Mouse (Mus musculus): ENCODE measurements around the gene Foxn3.

Foxn3 gene

DNA sequence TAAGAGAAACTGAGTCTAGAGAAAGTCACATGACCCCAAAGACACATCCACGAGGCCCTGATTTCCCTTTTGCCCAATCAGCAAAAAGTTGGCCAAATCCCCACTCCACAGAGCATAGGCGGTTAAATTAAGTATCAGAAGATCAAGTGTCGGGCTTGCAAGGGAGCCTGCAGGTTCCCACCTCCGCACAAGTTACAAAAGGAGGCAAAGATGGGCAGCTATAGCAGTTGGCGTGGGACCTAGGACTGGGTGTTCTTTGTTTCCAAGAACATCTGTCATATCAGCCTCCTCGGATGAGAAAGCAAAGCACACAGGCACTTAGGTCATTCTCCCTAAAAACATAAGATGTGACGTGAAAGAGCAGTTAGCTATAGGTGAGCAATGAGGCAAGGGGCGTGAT is 308.9 kb downstream of the Foxn3 start:
- no peak for DNase-seq (ENCODE audit: low spot score)

DNA sequence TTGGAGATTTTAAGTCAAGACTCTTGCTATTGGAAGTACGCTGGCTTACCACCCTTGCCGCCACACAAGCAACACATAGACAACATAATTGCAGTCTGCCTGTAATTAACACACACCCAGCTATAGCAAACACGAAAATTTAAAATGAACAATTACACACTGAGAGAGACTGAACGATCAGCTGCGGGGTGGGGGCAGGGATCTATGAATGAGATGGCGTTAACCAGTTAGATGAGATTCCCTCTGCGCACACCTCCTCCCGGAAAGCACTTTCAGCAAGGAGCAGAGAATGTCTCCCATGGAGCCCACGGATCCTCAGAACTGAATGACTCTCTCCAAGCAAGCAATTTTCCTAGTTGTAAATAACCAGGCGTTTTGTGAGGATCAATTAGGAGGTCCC is 309.8 kb downstream of the Foxn3 start:
- no peak for DNase-seq (ENCODE audit: low spot score)

DNA sequence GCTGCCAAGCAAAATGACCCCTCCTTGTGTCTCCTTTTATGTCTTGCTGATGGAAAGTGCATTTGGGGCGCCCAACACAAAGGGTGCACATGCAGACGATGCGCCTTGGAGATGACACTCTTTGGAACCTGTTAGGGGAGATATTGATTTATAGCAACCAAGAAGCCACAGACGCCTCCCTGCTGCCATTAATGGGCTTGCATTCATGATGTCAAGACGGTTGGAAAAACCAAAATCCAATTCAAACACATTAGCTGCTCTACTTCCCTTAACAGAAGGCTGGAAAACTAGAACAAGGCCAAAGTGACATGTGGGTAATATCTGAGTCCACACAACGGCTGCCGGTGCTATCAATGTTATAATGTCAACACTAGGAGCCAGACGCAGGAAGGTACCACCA is 314.8 kb downstream of the Foxn3 start:
- DNase-seq (ENCODE audit: low spot score): no peak

DNA sequence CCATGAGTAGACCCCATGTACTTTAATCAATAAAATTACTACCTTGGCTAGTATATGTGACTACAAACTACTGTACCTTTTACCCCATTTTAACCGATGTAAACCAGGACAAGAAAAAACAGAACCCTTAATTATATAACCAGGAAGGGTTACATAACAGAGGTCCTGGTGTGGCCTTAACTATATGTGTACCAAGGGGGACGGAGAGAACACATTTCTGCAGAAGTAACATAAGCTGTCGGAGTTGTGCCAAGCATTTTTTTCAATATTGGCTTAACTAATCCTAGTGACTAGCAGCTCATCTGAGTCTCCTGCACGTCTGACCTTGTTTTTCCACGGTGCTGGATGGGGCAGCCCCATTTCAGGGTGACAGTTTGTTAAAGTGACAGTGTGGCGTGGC is 315.4 kb downstream of the Foxn3 start:
- no peak for DNase-seq (ENCODE audit: low spot score)

DNA sequence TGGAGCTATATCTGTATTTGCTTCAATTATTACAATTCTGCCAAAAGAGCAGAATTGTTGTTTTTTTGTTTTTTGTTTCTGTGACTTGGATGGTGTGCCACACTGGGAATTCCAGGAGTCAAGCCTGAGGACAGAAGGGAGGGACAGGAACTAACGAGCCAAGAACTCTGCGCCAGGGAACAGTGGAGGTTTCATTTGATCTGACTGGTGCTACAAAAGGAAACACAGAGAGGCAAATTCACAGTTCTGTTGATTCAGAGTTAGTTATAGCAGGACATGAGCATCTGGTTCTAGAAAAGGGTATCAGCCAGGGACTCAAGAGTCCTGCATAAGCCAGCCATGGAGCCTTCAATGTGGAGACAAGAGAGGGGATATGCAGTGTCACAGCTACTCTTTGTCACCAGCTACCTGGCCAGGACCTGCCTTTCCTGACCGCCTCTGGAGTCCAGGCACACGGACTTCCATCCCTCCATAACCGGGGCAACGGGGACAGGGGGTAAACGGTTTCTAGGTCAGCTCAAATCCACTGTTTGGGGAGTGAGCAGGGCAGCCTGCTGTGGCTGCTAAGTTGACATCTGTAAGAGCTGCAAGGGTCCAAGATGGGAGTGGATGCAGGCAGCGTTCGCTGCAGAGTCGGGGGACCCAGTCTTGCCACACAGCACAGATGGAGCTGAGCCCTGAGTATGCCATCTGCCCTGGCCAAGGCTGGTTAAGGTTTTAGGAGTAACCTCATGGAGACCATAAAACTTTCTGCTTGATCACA is 316.2 kb downstream of the Foxn3 start:
- no peak for DNase-seq (ENCODE audit: low spot score)

DNA sequence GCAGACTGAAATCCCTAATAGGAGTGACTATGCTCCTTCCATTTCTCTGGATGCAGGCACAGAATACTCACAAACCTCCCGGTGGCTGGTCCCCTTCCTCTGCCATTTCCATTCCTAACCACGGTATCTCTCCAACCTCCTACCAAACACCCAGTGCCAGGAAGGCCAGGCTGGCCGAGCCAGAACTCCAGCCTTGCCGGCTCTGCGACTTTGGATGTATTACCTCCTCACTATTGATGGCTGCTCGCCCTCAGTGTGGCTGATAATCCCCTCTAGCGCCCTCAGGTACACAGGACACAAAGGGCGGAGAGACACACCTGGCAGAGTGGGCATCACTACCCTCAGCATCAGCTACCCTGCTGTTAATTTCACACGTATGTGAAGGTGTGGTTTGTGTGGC is 318.7 kb downstream of the Foxn3 start:
- DNase-seq (ENCODE audit: low spot score): no peak

DNA sequence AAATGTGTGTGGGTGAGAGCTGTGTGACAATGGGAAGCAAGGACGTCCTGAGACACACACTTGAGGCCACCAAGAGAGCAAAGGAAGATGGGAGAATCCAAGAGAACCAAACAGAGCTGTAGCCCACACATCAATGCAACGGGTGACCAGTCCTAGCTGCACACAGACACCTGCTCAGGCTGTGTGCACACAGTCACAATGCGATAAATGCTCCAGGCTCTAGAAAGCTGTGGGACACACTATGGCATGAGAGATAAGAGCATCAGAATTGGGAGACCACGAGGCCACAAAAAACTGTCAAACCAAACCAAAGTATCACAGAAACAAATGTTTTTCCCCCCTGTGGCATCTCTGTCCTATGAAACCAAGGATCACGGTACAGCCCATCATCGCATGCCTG is 319.1 kb downstream of the Foxn3 start:
- DNase-seq (ENCODE audit: low spot score): no peak

DNA sequence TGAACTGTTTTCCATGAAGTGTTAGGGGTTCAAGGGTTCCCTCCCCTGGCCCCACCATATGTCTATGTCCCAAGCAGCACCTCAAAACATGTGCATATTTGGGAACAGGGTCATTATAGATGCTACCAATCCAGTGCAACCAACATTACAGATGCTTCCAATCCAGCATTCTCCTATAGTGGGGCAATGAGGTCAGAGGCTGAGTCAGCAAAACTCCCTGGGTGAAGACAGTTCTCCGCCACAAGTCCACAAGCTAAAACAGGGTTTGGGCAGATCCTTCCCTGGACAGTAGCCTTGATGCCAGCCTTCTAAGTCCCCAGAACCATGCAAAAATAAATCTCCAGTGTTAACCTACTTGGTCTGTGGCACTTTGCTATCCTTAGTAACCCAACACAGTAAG is 320.1 kb downstream of the Foxn3 start:
- DNase-seq (ENCODE audit: low spot score): no peak

DNA sequence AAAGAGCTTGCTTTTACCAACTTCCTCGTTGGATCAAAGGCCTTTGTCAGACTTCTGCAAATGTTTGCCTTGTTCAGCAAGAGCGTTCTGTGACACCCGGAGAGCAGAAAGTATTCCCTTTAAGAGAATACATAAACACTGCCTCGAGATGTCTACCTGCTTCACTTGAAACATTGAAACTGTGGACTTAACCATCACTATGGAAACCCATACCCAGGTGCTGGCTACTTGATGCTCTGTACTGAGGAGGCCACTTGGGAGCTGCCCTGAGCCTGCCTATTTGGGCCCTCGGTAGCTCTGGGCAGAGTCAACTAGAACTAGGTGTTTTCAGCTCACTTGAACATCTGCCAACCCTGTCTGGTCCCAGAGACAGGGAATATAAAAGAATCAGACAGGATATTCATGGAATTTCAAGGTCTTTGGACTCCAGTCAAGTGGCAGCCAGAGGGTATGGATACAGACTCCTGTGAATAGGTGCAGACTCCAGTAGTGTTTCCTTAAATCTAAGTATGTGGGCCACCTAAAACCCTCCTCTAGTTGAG is 323.1 kb downstream of the Foxn3 start:
- no peak for DNase-seq (ENCODE audit: low spot score)

DNA sequence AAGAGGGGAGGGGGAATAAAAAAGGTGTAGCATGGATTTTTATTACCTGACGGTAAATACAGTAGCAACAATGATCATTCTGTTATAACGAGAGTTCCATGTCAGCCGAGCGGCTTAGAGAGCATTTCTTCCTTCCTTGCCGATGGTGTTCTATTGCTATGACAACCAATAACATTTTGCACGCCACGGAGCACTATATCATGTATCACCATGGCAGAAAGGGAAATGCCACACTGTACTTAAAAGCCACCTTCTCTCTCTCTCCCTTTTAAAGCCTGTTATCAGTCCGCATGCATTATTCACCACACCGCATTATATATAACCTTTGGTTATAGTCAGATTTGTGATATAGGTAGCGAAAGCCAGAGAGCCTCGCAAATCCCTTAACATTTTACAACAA is 323.6 kb downstream of the Foxn3 start:
- DNase-seq (ENCODE audit: low spot score): no peak

DNA sequence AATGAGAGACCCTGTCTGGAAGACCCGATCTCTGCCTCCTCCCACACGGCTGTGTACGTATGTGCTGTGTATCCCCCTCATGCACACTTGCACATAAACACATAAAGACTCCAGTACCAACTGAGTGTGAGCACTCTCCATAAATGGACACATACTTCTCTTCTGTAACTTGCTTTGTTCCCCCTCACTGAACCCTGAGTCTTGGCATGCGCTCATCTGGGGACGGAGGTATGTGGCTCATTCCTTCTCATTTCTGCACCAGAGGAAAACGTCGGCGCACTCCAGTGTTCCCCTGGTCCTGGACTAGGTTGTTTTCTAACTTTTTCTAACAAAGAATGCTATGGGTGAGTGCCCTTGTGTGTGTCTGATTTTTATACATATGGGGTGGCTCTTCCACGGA is 325.9 kb downstream of the Foxn3 start:
- no peak for DNase-seq (ENCODE audit: low spot score)

DNA sequence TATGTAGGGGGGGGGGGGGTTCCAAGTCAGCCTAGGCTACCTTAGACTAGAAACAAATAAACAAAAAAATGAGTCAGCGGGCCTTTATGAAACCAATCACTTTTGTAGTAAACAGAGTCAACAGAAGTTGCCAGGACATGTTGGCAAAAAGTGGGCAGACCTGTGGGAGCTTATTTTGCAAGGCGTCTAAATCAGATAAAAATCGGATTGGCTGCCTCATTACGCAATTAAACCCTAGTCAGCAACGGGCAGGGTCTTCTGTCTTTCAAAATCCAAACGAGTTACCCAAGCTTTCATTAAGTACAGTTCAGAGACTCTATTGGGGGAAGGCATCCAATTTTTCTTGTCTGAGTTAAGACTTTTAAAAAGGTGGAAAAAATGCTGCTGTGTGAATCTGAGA is 329.0 kb downstream of the Foxn3 start:
- DNase-seq (ENCODE audit: low spot score): no peak

DNA sequence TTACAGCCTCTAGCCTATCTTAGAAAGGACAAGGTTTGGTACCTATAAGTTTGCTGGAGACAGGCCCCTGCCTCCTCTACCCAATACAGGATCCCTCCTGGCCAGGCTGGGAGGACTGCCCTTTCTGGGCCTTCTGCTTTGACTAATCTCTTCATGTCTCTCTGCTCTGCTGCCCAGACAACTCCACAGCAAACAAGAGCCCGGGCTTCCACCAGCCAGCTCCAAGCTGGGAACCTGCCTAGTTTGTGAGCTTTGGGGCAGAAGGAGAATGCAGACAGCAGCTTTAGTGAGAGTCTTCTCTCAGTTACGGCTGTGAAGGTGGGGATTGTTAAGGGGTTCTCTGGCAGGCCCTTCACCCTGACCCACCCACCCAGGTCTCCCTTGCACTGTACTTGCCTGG is 330.0 kb downstream of the Foxn3 start:
- no peak for DNase-seq (ENCODE audit: low spot score)

DNA sequence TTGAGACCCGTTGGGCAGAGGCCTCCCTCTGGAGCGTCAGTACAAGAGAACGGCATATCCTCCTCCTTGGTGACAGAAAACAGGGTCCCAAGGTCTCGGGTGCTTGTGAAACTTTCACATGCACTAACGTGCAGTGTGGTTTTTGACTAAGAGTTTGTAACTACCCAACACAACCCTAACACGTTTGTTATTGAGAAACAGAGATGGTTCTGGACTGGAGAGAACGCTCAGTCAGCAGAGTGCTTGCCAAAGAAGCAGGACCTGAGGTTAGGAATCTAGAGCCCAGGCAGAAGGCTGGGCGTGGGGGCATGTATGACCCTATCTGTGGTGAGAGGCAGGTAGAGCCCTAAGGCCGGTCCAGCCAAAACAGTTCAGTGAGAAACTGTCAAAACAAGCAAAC is 330.9 kb downstream of the Foxn3 start:
- DNase-seq (ENCODE audit: low spot score): no peak

DNA sequence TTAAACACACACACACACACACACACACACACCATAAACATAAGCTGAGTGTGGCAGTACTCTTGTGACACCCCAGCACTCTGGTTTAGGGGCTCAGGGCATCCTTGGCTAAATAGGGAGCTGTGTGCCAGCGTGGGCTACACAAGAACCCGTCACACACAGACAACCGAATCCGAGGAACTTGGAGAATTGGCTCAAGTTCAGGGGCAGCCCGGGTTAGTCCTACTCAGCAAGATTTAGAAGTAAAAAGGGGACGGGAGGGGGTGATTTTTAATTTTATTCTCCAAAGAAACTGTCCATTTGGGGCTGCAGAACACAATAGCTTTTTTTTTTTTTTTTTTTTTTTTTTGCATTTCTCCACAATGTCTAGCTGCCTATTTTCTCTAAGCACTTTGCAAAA is 332.1 kb downstream of the Foxn3 start:
- no peak for DNase-seq (ENCODE audit: low spot score)

DNA sequence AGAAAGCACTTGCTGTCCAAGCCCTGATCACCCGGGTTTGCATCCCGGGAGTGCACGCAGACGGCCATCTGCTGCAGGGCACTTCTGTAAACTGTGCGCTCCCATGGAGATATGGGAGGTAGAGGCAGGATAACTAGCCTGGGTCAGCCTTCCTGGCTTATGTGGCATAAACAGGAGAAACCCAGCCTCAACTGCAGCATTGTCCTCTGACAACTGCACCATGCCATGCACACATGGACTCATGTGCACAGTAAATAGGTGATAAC is 332.7 kb downstream of the Foxn3 start:
- no peak for DNase-seq (ENCODE audit: low spot score)

DNA sequence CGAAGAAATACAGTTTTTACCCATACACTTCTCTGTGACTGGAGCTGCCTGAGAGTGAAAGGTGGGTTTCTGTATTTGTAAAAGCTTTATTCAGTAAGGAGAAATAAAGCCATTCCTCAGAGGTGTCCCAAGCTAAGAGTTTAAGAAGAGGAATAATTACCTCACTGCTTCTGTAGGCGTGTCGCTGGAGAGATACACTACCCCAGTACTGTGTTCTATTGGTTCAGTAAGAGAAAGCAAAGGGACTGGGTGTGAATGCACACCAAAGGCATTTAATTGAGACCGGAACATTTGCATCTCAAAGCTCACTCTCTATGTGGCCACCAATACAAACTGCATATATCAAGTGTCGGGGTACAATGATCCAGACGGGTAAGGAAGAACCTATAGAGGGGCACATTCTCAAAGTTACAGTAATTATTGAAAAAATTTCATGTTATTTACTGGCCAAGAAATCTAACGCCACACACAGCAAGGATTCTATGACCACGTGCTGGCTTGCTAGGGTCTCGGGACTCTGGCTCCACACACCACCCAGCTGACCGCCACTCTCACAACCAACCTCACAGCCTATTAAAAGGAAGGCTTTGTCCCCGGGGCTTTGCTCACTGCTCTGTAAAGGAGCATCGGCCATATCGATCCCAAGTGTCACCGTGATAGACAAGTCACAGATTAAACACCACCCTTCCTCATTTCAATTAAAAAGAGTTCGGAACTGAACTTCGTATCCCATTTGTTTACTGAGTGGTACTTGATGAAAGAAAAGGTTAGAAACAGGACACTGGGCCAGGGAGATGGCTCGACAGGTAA is 333.2 kb downstream of the Foxn3 start:
- no peak for DNase-seq (ENCODE audit: low spot score)

DNA sequence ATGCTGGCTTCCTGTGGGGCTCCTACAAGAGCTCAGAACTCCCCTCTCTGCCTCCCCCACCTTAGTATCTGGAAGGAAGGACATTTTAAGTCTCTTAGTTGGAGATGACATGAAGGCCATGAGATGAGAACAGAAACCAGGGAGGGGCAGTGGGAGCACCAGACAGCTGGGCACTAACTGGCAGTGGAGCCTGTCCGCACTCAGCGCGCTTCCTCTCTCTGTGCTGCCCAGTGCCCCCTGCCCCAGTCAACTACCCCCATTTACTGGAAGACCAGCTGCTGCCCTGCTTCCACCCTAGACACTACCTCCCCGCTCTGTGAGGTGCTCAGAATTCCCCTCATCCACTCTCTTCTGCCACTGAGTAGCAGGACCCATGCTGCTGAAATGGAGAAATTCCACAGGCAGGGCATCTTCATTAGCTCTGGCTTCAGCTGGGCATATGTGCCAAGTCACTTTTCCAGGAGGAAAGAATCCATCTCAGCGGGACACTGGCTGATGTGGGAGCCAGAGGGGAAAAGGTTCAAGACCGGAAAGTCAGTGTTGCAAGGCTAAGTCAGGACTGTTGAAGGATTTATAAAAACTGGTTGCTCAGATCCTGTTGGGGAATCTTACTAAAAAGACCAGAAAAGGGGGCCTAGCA is 335.9 kb downstream of the Foxn3 start:
- no peak for DNase-seq (ENCODE audit: low spot score)

DNA sequence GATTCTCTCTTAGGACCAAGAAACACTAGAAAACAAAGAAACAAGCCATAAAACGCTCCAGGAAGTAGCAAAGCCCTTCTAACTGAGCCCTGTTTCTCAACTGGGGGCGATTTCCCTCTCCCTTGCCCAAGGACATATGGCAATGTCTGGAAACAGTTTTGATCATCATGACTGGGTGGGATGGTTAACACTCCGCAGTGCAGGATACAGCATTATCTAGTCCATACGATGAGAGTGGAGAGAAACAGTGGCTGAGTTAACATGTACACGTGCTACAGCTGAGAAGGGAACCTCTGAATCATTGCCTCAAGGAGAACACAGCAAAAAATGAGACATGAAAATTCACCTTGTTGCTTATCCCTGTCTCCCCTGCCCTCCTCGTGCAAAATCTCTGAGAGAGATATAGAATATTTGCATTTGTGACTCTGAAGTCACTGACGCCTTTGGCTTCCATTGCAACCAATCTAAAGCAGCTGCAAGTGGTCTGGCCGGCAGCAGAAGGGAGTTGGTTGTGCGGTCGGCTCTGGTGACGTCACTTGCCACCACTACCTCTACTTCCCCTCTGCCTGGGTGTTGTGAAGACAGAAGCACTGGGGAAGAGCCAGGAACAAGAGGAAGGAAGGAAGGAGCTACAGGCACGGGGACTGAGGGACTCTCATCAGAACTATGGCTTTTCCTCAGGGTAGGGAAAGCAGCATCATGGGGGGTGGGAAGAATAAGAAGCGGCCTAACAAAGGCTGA is 338.3 kb downstream of the Foxn3 start:
- DNase-seq (ENCODE audit: low spot score): no peak

DNA sequence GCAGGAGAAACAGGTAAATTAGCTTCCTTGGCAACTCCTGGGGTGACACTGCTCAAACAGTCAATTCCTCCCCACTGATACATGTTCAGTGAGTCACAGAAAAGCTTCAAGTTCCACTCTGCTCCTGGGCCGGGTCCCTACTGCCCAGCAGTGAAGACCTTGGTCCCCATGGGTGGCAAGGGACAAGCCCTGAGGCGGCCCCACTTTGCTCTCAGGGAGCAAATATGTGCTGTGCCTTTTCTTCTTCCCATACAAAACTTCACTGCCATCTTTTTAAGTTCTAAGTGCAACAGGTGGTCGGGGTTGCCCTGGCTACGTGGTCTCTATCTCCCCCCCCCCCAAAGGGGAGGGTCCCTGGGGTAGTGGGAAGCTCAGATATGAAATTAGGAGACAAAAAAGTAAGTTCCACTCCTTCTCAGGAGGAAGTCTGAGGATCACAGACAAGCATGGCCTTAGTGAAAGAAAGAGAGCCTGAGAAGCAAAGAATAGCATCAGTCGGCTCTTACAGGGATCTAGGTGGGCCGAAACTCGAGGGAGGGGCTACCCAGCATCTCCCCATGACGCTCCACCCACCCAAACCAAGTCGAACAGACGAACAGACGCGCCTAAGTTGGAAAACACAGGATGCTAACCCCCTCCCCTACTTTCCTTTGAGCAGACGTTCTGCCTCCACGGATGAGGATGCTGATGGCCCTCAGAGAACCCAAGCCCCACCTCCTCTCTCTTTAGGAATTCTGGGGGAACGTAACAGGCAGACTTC is 342.1 kb downstream of the Foxn3 start:
- no peak for DNase-seq (ENCODE audit: low spot score)

DNA sequence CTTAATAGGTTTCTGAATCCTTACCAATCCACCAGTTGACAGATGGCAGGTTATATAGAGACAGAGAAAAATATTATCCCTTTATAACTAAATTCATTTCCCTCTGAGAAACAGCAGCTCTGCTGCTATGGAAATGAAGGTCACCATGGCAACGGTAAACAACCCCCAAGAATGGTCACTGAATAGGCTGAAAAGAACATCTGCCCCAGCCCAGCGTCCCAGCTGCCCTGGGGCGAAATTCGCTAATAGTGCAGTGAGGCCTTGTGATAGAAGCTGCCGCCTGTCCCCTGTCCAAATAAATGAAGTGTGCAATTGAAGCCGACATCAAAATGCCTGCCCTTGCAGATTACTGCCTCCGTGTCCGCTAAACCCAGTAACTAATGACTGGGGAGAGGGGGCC is 343.0 kb downstream of the Foxn3 start:
- no peak for DNase-seq (ENCODE audit: low spot score)

DNA sequence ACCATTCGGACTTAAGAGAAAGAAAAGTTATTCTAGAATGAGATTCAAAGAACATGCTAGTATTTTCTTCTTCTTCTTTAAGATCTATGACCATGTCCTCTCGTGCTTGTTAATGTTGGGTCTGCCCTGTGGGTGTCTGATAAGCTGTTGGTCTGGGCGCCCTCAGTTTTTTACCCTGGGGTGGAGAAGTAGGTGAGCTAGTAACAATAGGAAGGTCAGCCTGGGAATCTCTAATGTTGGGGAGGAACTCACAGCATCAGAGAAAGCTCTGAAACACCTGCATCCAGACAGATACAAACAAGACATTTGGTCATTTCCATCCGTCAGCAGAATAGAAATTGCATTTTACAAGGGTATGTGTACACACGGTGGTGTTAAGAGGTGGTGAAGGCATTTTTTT is 343.6 kb downstream of the Foxn3 start:
- DNase-seq (ENCODE audit: low spot score): no peak
